Mouse (Mus musculus) stomach, postnatal 0 days (tissue): Measurements from ENCODE around the gene Foxn2.

Experiments
- CTCF ChIP-seq: IDR thresholded peaks from 2 replicates; pipeline ENCODE4 v1.5.1; 2016; ENCODE audit warnings: antibody characterized with exemption, low read depth, mild to moderate bottlenecking, moderate library complexity
- EP300 ChIP-seq: optimal IDR thresholded peaks from 2 replicates; pipeline ENCODE3; 2016; ENCODE audit warnings: antibody characterized with exemption

DNA sequence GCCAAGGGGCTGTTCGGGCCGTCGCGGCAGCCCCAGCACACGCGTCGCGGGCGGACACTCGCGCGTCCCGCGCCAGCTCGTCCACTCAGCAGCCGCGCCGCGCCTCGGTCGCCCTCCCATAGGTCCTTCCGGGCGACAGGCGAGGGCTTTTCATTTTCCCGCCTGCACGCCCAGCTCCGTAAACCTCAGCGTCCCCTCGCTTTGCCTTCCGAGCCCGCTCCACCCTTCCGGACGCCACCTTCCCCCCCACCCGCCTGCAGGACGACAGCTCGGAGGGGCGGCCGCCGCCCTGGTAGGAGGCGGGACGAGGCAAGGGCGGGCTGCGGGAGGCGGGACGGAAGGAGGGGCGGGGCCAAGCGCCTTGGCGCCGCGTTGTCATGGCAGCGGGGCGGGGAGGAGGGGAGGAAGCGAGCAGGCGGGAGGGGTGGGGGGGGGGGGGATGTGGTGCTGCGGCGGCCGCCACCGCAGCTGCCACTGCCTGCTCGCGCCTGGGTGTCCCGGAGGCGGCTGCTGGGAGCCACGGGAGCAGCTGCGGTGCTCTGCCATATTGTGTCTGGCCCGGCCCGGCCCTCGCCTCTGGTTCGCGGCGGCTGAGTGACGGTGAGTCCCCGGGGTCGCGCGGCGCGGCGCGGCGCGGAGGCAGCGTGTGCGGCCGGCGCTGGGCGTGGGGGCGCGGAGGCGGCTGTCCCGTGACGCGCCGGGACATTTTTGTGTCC, at the start of gene Foxn2:
- peak; percentile 27; the same call in 1 of the 2 replicates for TF ChIP-seq CTCF
- TF ChIP-seq EP300, result no peak
